Mouse (Mus musculus) myocyte (in vitro differentiated cells): Measurements from ENCODE around the gene Kcnk2. TPM values are rescaled to one million over a fixed set of nuclear protein-coding genes. Genes with fewer than 3 reads are reported as not detected.

ENCODE experiments used
- H3K27me3 ChIP-seq: one replicate; pipeline ENCODE4 v1.6.1; 2011; ENCODE audit not compliant: control insufficient read depth, insufficient read depth, insufficient read length
- H3K36me3 ChIP-seq: one replicate; pipeline ENCODE4 v1.6.1; 2011; ENCODE audit not compliant: control insufficient read depth, insufficient read depth
- H3K4me2 ChIP-seq: one replicate; pipeline ENCODE4 v1.6.1; 2011; ENCODE audit warnings: low read depth, control low read depth
- H3K4me3 ChIP-seq: one replicate; pipeline ENCODE4 v1.5.1; 2011; ENCODE audit warnings: mild to moderate bottlenecking, control low read depth, moderate library complexity
- H3K79me2 ChIP-seq: one replicate; pipeline ENCODE4 v1.6.1; 2011; ENCODE audit not compliant: control insufficient read depth, insufficient read depth
- H3ac ChIP-seq: one replicate; pipeline ENCODE4 v1.6.1; 2011; ENCODE audit not compliant: control insufficient read depth, insufficient read length
- CEBPB ChIP-seq: IDR thresholded peaks from 2 replicates; pipeline ENCODE4 v1.6.1; 2011; ENCODE audit warnings: mild to moderate bottlenecking, moderate library complexity; ENCODE audit not compliant: poor library complexity, insufficient read depth, severe bottlenecking
- E2F4 ChIP-seq: IDR thresholded peaks from one replicate; pipeline ENCODE4 v1.6.1; 2011; ENCODE audit warnings: mild to moderate bottlenecking, control low read depth, moderate library complexity; ENCODE audit not compliant: insufficient read depth
- MAX ChIP-seq: IDR thresholded peaks from one replicate; pipeline ENCODE4 v1.6.1; 2011; ENCODE audit warnings: low read depth, mild to moderate bottlenecking, control low read depth
- MYOD1 ChIP-seq, 3 experiments: IDR thresholded peaks; one replicate each; pipeline ENCODE4 v1.6.1; 2011; ENCODE audit warnings: control low read depth in 2 of 3, low read depth in 2 of 3, mild to moderate bottlenecking in 2 of 3, moderate library complexity in 1 of 3; ENCODE audit not compliant: insufficient read length in 2 of 3, control insufficient read depth in 1 of 3
- MYOG ChIP-seq, 3 experiments: IDR thresholded peaks; one replicate each; pipeline ENCODE4 v1.6.1; 2011; ENCODE audit warnings: control low read depth in 2 of 3, low read depth in 2 of 3, mild to moderate bottlenecking in 2 of 3; ENCODE audit not compliant: insufficient read length in 2 of 3, control insufficient read depth in 1 of 3, insufficient read depth in 1 of 3
- POLR2A ChIP-seq: IDR thresholded peaks from one replicate; pipeline ENCODE4 v1.6.1; 2011; ENCODE audit warnings: low read depth, mild to moderate bottlenecking, control low read depth, moderate library complexity; ENCODE audit not compliant: insufficient read length
- POLR2AphosphoS2 ChIP-seq: IDR thresholded peaks from one replicate; pipeline ENCODE4 v1.6.1; 2011; ENCODE audit warnings: low read depth, control low read depth; ENCODE audit not compliant: insufficient read length
- REST ChIP-seq: IDR thresholded peaks from one replicate; pipeline ENCODE4 v1.6.1; 2011; ENCODE audit warnings: mild to moderate bottlenecking, control low read depth, moderate library complexity; ENCODE audit not compliant: insufficient read depth, insufficient read length
- SRF ChIP-seq: IDR thresholded peaks from one replicate; pipeline ENCODE4 v1.6.1; 2011; ENCODE audit warnings: low read depth; ENCODE audit not compliant: control insufficient read depth, insufficient read length
- TCF12 ChIP-seq: IDR thresholded peaks from one replicate; pipeline ENCODE4 v1.6.1; 2011; ENCODE audit warnings: mild to moderate bottlenecking, control low read depth; ENCODE audit not compliant: poor library complexity, insufficient read depth, severe bottlenecking
- TCF3 ChIP-seq: IDR thresholded peaks from one replicate; pipeline ENCODE4 v1.6.1; 2011; ENCODE audit warnings: low read depth, control low read depth; ENCODE audit not compliant: insufficient read length
- USF1 ChIP-seq: IDR thresholded peaks from one replicate; pipeline ENCODE4 v1.6.1; 2011; ENCODE audit warnings: low read depth, mild to moderate bottlenecking, control low read depth, moderate library complexity
- polyA plus RNA-seq: library from polyadenylated mRNA; unstranded; fragments of >200 nt; fragmentation: generic; extraction: Trizol; gene quantifications from one replicate; pipeline ENCODE4 v1.2.1, GENCODE M21; 2012; ENCODE audit warnings: missing spikeins

Kcnk2 gene
- polyA plus RNA-seq, 1 experiment: 4.7 TPM

- Histone ChIP-seq H3K36me3 (no peaks in the 10 kb centered on the region), H3ac (no peak overlapping the region), H3K79me2 (no peaks in the 10 kb centered on the region), H3K4me2 (no peak overlapping the region), H3K27me3 (no peaks in the 10 kb centered on the region), H3K4me3 (no peak overlapping the region)
- TF ChIP-seq USF1: no peak
- TF ChIP-seq MYOG (IDR thresholded peaks at IDR 0.05; ENCODE audit: control insufficient read depth in 1 of 3, insufficient read depth in 1 of 3, insufficient read length in 2 of 3, low read depth in 2 of 3): no peak
- no peak for TF ChIP-seq POLR2AphosphoS2
- TF ChIP-seq REST: no peak
- TF ChIP-seq SRF: no peak
- TF ChIP-seq E2F4: no peak
- no peak for TF ChIP-seq CEBPB
Observed at GRCm38 (mm10) chr1:189232829-189233228, 169.2 kb downstream of the Kcnk2 start.

- H3K4me2 ChIP-seq: peak overlapping the region; percentile 14
- H3K27me3 ChIP-seq: no peaks in the 10 kb centered on the region
- no peaks in the 10 kb centered on the region for H3K36me3 ChIP-seq
- no peak overlapping the region for H3ac ChIP-seq
- TF ChIP-seq MYOG (IDR thresholded peaks at IDR 0.05; ENCODE audit: control insufficient read depth in 1 of 3, insufficient read depth in 1 of 3, insufficient read length in 2 of 3, low read depth in 2 of 3) (no peak), E2F4 (no peak), USF1 (no peak), MYOD1 (IDR thresholded peaks at IDR 0.05; ENCODE audit: control insufficient read depth in 1 of 3, insufficient read length in 2 of 3, low read depth in 2 of 3) (peak in 1 of 3 experiments; percentile 12), TCF3 (no peak), MAX (no peak), REST (no peak)
- H3K79me2 ChIP-seq: no peaks in the 10 kb centered on the region
- no peak overlapping the region for H3K4me3 ChIP-seq
Observed at GRCm38 (mm10) chr1:189228222-189229084, 173.6 kb downstream of the Kcnk2 start.

GRCm38 (mm10) chr1:189227479-189227878, 174.6 kb downstream of the Kcnk2 start:
- H3K4me3 ChIP-seq: no peak overlapping the region
- no peak overlapping the region for H3K4me2 ChIP-seq
- TF ChIP-seq SRF (no peak), MYOD1 (IDR thresholded peaks at IDR 0.05; ENCODE audit: control insufficient read depth in 1 of 3, insufficient read length in 2 of 3, low read depth in 2 of 3) (no peak), POLR2AphosphoS2 (no peak), POLR2A (no peak), TCF12 (no peak)
- no peaks in the 10 kb centered on the region for H3K27me3 ChIP-seq
- H3K79me2 ChIP-seq: no peaks in the 10 kb centered on the region
- no peak overlapping the region for H3ac ChIP-seq
- H3K36me3 ChIP-seq: no peaks in the 10 kb centered on the region

GRCm38 (mm10) chr1:189219051-189219450, 183.0 kb downstream of the Kcnk2 start:
- TF ChIP-seq POLR2A (no peak), E2F4 (no peak), MYOD1 (IDR thresholded peaks at IDR 0.05; ENCODE audit: control insufficient read depth in 1 of 3, insufficient read length in 2 of 3, low read depth in 2 of 3) (no peak), SRF (no peak), MAX (no peak), MYOG (IDR thresholded peaks at IDR 0.05; ENCODE audit: control insufficient read depth in 1 of 3, insufficient read depth in 1 of 3, insufficient read length in 2 of 3, low read depth in 2 of 3) (no peak), REST (no peak), CEBPB (no peak), USF1 (no peak), TCF12 (no peak), POLR2AphosphoS2 (no peak), TCF3 (no peak)
- Histone ChIP-seq H3K4me2 (no peak overlapping the region), H3K79me2 (no peaks in the 10 kb centered on the region), H3ac (no peak overlapping the region), H3K27me3 (no peaks in the 10 kb centered on the region), H3K36me3 (no peaks in the 10 kb centered on the region), H3K4me3 (no peak overlapping the region)

DNA sequence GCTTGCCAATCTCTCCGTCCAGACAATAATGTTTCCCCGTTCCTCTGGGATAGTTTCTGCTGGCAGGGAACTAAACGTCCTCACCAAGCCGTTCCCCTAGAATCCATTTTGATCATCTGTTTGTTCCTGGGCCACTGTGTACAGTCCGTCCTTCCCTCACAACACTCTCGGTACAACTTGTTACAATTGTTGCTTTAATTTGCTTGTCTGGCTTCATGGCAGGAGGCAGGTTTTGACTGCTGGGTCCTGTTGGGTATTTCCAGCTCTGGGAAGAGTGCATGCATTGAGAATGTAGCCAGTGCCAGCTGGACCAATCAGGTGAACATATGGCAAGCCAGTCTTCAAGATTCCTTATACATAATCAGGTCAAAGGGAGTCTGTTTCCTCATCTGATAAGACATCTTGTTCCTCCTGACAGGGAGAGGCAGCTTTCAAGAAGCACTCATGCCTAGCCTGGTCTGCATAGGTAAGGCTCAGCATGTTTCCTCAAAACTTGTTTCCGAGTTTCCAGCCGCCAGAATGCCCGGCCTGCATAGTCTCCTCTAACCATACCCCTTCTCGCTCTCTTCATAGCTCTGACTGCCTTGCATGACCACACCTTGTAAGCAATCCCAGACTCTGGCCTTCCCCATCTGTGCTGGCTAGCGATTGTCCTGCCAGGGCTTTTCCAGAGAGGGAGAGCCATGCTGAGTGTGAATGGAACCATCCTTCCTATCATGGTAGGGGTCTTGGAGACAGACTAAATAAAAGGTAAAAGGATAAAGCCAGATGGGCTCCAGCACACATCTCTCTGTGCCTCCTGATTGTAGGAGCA, 184.1 kb downstream of the Kcnk2 start:
- Histone ChIP-seq H3K4me2 (no peak overlapping the region), H3K4me3 (no peak overlapping the region), H3K36me3 (no peaks in the 10 kb centered on the region), H3K79me2 (no peaks in the 10 kb centered on the region), H3ac (no peak overlapping the region), H3K27me3 (no peaks in the 10 kb centered on the region)
- TF ChIP-seq TCF3: no peak
- no peak for TF ChIP-seq E2F4
- TF ChIP-seq POLR2AphosphoS2: no peak
- no peak for TF ChIP-seq POLR2A
